29 mouse cellular contexts compared by ENCODE assay signal in the genomic region with DNA sequence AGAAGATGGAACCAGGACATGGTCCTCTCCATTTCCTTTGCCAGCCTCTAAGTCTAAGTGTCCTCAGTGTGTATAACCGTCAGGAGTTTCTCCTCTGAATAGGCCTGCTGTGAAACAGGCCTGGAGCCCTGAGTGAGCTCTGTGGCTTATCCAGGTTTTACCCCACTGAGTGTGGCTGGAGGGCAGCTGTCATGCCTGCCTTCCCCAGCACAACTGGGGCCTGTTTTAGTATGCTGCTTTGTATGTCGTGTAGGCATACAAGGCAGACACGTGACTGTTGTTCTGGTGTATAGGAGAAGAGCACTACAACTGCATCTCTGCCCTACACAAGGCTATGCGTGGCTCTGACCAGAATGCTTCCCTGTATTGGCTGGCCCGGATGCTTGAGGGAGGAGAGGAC. TPM values are rescaled to one million over a fixed set of nuclear protein-coding genes. Genes with fewer than 3 reads are reported as not detected.
DNase-seq lines count a peak whose midpoint lies in the region; ATAC-seq and TF ChIP-seq lines count a peak whose summit lies in the region.
"Had no signal": no experiment of that assay in that cellular context is flagged by ENCODE, and none has a peak within 500 bp of the region (broad histone marks: within the 10 kb centered on the region; RNA-seq: fewer than 3 reads in every experiment).

No protein-coding gene starts in this region.

- no peak overlapping the region for H3K4me3 ChIP-seq in midbrain, embryonic 16.5 days (ENCODE audit: low read depth, low read length)
- H3K4me3 ChIP-seq in midbrain, embryonic 15.5 days: no peak overlapping the region
- H3K4me3 ChIP-seq in myocyte: no peak overlapping the region
- H3K4me3 ChIP-seq: erythroblast, embryonic 14.5 days; forebrain, embryonic 12.5 days; forebrain, embryonic 15.5 days; heart, embryonic 13.5 days; hindbrain, embryonic 10.5 days; hindbrain, embryonic 13.5 days; intestine, embryonic 15.5 days had no signal

- H3K9me3 ChIP-seq in midbrain, embryonic 16.5 days (replicated peaks; ENCODE audit: control insufficient read depth, low read length, poor library complexity, severe bottlenecking): no peaks in the 10 kb centered on the region
- H3K9me3 ChIP-seq in midbrain, embryonic 15.5 days: no peaks in the 10 kb centered on the region
- H3K9me3 ChIP-seq: forebrain, embryonic 12.5 days; forebrain, embryonic 15.5 days; heart, embryonic 13.5 days; hindbrain, embryonic 10.5 days; hindbrain, embryonic 13.5 days; intestine, embryonic 15.5 days had no signal

- no peak overlapping the region for H3ac ChIP-seq in myocyte (ENCODE audit: control insufficient read depth, insufficient read length)

- H3K27ac ChIP-seq in midbrain, embryonic 16.5 days (ENCODE audit: low read length): no peak overlapping the region
- H3K27ac ChIP-seq in midbrain, embryonic 15.5 days: no peak overlapping the region
- H3K27ac ChIP-seq: forebrain, embryonic 12.5 days; forebrain, embryonic 15.5 days; heart, embryonic 13.5 days; hindbrain, embryonic 10.5 days; hindbrain, embryonic 13.5 days; intestine, embryonic 15.5 days had no signal

- H3K79me2 ChIP-seq in myocyte (ENCODE audit: control insufficient read depth, insufficient read depth): no peaks in the 10 kb centered on the region

- intact Hi-C loops in heart, postnatal 25 days (cut with DNase I): no loop called here

- DNase-seq in heart, adult 11 months: peak; percentile 58
- no peak for DNase-seq in heart, postnatal 25 days (ENCODE audit: low spot score)
- DNase-seq in ovary, adult 18-20 months (ENCODE audit: low spot score): no peak
- DNase-seq: adrenal gland, adult 2 months; adrenal gland, postnatal 25 days; cerebellum, adult 11-12 months; cerebellum, adult 8-10 months; cerebellum, postnatal 10 days; cerebellum, postnatal 36 days; embryo, embryonic 11 days; gastrocnemius, postnatal 14 days; heart, adult 18-20 months; heart, postnatal 36 days had no signal

- WGBS in midbrain, embryonic 16.5 days: 93% methylated on average over 5 of the region's 5 CpGs
- WGBS in midbrain, embryonic 15.5 days: 94% methylated on average over 5 of the region's 5 CpGs

- H3K4me1 ChIP-seq in midbrain, embryonic 16.5 days (ENCODE audit: control insufficient read depth, insufficient read depth, low read length): no peaks in the 10 kb centered on the region
- H3K4me1 ChIP-seq in midbrain, embryonic 15.5 days: no peaks in the 10 kb centered on the region
- H3K4me1 ChIP-seq: forebrain, embryonic 12.5 days; forebrain, embryonic 15.5 days; heart, embryonic 13.5 days; hindbrain, embryonic 10.5 days; hindbrain, embryonic 13.5 days; intestine, embryonic 15.5 days had no signal

- ATAC-seq in midbrain, embryonic 16.5 days: peak; percentile 15; the same call in 1 of the 2 replicates
- ATAC-seq in midbrain, embryonic 15.5 days (replicated peaks): no peak
- ATAC-seq: CD4-positive, CD25-positive, alpha-beta regulatory T cell, adult 4 months; forebrain, embryonic 15.5 days; hindbrain, embryonic 16.5 days; intestine, embryonic 15.5 days had no signal

- TF ChIP-seq POLR2A in myocyte (IDR thresholded peaks at IDR 0.05; ENCODE audit: insufficient read length, low read depth): no peak

- peaks cover 33% of the 10 kb centered on the region for H3K36me3 ChIP-seq in midbrain, embryonic 16.5 days (ENCODE audit: control insufficient read depth, insufficient read depth, low read length)
- H3K36me3 ChIP-seq in midbrain, embryonic 15.5 days (replicated peaks): peaks cover 38% of the 10 kb centered on the region
- H3K36me3 ChIP-seq in myocyte (ENCODE audit: control insufficient read depth, insufficient read depth): peaks cover 31% of the 10 kb centered on the region

- no peak overlapping the region for H3K9ac ChIP-seq in midbrain, embryonic 16.5 days (ENCODE audit: low read depth, low read length)
- H3K9ac ChIP-seq in midbrain, embryonic 15.5 days: no peak overlapping the region
- H3K9ac ChIP-seq: forebrain, embryonic 12.5 days; forebrain, embryonic 15.5 days; heart, embryonic 13.5 days; hindbrain, embryonic 13.5 days; intestine, embryonic 15.5 days had no signal

- no peaks in the 10 kb centered on the region for H3K27me3 ChIP-seq in midbrain, embryonic 16.5 days (ENCODE audit: control insufficient read depth, insufficient read depth, low read depth, low read length)
- no peaks in the 10 kb centered on the region for H3K27me3 ChIP-seq in midbrain, embryonic 15.5 days (replicated peaks)
- H3K27me3 ChIP-seq in myocyte (ENCODE audit: control insufficient read depth, insufficient read depth, insufficient read length): no peaks in the 10 kb centered on the region
- H3K27me3 ChIP-seq: forebrain, embryonic 12.5 days; forebrain, embryonic 15.5 days; heart, embryonic 13.5 days; hindbrain, embryonic 13.5 days; intestine, embryonic 15.5 days had no signal

- H3K4me2 ChIP-seq in midbrain, embryonic 16.5 days (ENCODE audit: low read length): no peak overlapping the region
- H3K4me2 ChIP-seq in midbrain, embryonic 15.5 days: no peak overlapping the region
- peak overlapping the region; percentile 41 for H3K4me2 ChIP-seq in myocyte (ENCODE audit: low read depth)
- H3K4me2 ChIP-seq: forebrain, embryonic 12.5 days; forebrain, embryonic 15.5 days; heart, embryonic 13.5 days; hindbrain, embryonic 13.5 days; intestine, embryonic 15.5 days had no signal

TF ChIP-seq in myocyte, 11 proteins besides CTCF, POLR2A, EP300 and RAD21:
- no peak for TF ChIP-seq REST (IDR thresholded peaks at IDR 0.05; ENCODE audit: insufficient read depth, insufficient read length)
- TF ChIP-seq MYOG (IDR thresholded peaks at IDR 0.05; ENCODE audit: control insufficient read depth in 1 of 3, insufficient read depth in 1 of 3, insufficient read length in 2 of 3, low read depth in 2 of 3): peak; percentile 65 to 87 (median 67)
- TF ChIP-seq MYOD1 (IDR thresholded peaks at IDR 0.05; ENCODE audit: control insufficient read depth in 1 of 3, insufficient read length in 2 of 3, low read depth in 2 of 3): peak; percentile 8 to 88 (median 77)
- no peak for TF ChIP-seq TCF12 (IDR thresholded peaks at IDR 0.05; ENCODE audit: insufficient read depth, poor library complexity, severe bottlenecking)
- TF ChIP-seq E2F4 (IDR thresholded peaks at IDR 0.05; ENCODE audit: insufficient read depth): no peak
- TF ChIP-seq SRF (IDR thresholded peaks at IDR 0.05; ENCODE audit: control insufficient read depth, insufficient read length, low read depth): no peak

RNA-seq across cellular contexts. Expression of a gene that starts 17.3 kb away (rescaled TPM):
- total RNA-seq in heart, postnatal 25 days (2021): not detected
- polyA plus RNA-seq in midbrain, embryonic 16.5 days (2015; fragmentation: Nextera tagmentation; extraction: Ambion mirVana): not detected in 2 replicates
- polyA plus RNA-seq in midbrain, embryonic 15.5 days (2015; fragmentation: Nextera tagmentation; extraction: Ambion mirVana): not detected in 2 replicates
- not detected for polyA plus RNA-seq in myocyte (2012; fragmentation: generic; extraction: Trizol)
- total RNA-seq: adrenal gland, adult 2 months; adrenal gland, postnatal 25 days; gastrocnemius, postnatal 14 days; heart, adult 18-20 months; heart, postnatal 36 days had no signal
- polyA plus RNA-seq: C2C12; CD4-positive, CD25-positive, alpha-beta regulatory T cell, adult 4 months; embryonic facial prominence, embryonic 11.5 days; erythroblast, embryonic 14.5 days; forebrain, embryonic 12.5 days; forebrain, embryonic 15.5 days; heart, embryonic 13.5 days; heart, embryonic 16.5 days; hindbrain, embryonic 10.5 days; hindbrain, embryonic 13.5 days; hindbrain, embryonic 16.5 days; intestine, embryonic 15.5 days had no signal

RNA-seq across cellular contexts. Expression of a gene that starts 18.1 kb away (rescaled TPM):
- 10 to 100 TPM; 18.5 to 27.1 TPM for total RNA-seq in heart, postnatal 25 days (2021)
- polyA plus RNA-seq in midbrain, embryonic 16.5 days (2015; fragmentation: Nextera tagmentation; extraction: Ambion mirVana): 29.5 and 32.5 TPM in 2 replicates
- polyA plus RNA-seq in midbrain, embryonic 15.5 days (2015; fragmentation: Nextera tagmentation; extraction: Ambion mirVana): 41.5 and 54.9 TPM in 2 replicates
- polyA plus RNA-seq in myocyte (2012; fragmentation: generic; extraction: Trizol): 22.4 TPM

RNA-seq across cellular contexts. Expression of a gene that starts 31.1 kb away (rescaled TPM):
- total RNA-seq in heart, postnatal 25 days (2021): 1 to 10 TPM; 4.0 to 5.6 TPM
- polyA plus RNA-seq in midbrain, embryonic 16.5 days (2015; fragmentation: Nextera tagmentation; extraction: Ambion mirVana): 1.7 and 2.3 TPM in 2 replicates
- 2.9 and 3.0 TPM in 2 replicates for polyA plus RNA-seq in midbrain, embryonic 15.5 days (2015; fragmentation: Nextera tagmentation; extraction: Ambion mirVana)
- polyA plus RNA-seq in myocyte (2012; fragmentation: generic; extraction: Trizol): 85.1 TPM
- polyA plus RNA-seq: erythroblast, embryonic 14.5 days had no signal

RNA-seq across cellular contexts. Expression of a gene that starts 36.2 kb away (rescaled TPM):
- 100 to 1,000 TPM; 303 to 406 TPM for total RNA-seq in heart, postnatal 25 days (2021)
- 0.10 and 0.17 TPM in 2 replicates for polyA plus RNA-seq in midbrain, embryonic 16.5 days (2015; fragmentation: Nextera tagmentation; extraction: Ambion mirVana)
- 0.11 and 0.21 TPM in 2 replicates for polyA plus RNA-seq in midbrain, embryonic 15.5 days (2015; fragmentation: Nextera tagmentation; extraction: Ambion mirVana)
- 31.1 TPM for polyA plus RNA-seq in myocyte (2012; fragmentation: generic; extraction: Trizol)
- total RNA-seq: adrenal gland, adult 2 months; MEL had no signal
- polyA plus RNA-seq: adrenal gland, adult 2 months; CD4-positive, CD25-positive, alpha-beta regulatory T cell, adult 4 months; erythroblast, embryonic 14.5 days; hindbrain, embryonic 10.5 days had no signal

Comparison
In these comparisons a context has a peak if more than half of its experiments do, and no peak if none do; other contexts are left out.
1. RNA of a gene that starts 31.1 kb away (polyA plus RNA-seq): 85.1 TPM in myocyte (single experiment); 2.9 to 3.0 TPM in midbrain, embryonic 15.5 days and 1.7 to 2.3 TPM in midbrain, embryonic 16.5 days; every median in the first group is over 10 times any median in the second.